Comparison of ENCODE assay signal across 17 mouse cellular contexts in the genomic region with DNA sequence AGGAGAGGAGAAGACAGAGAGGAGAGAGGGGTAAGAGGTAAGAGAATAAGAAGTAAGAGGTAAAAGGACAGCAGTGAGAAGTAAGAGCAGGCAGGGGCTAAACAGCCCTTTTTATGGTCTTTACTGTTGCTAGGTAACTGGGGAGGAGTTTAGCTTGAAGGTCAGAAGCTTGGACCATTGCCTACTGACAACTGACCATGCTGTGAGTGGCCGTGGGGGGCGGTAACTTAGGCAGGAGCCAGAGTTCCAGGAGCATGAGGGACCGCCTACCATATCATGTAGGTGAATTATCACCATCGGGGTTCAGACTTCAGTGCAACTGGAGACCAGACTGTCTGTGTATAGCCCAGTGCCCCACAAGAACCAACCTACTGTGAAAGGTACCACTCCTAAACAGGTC.
"Had no signal": no experiment of that assay in that cellular context is flagged by ENCODE, and none has a peak within 500 bp of the region (broad histone marks: within the 10 kb centered on the region; RNA-seq: fewer than 3 reads in every experiment).

No protein-coding gene starts in this region.

- DNase-seq: kidney, adult 8-10 months; kidney, postnatal 10 days; kidney, postnatal 4 days; liver; liver, embryonic 13.5 days; liver, postnatal 0 days; lung, postnatal 14 days; midbrain, embryonic 14.5 days; right cerebral cortex, adult 18-20 months; right cerebral cortex, postnatal 25 days; thymus, adult 18-20 months; thymus, postnatal 14 days had no signal

- H3K27ac ChIP-seq: layer of hippocampus, adult 2 months; limb, embryonic 12.5 days; liver, embryonic 13.5 days; lung, embryonic 15.5 days; neural tube, embryonic 15.5 days had no signal

- H3K27me3 ChIP-seq: limb, embryonic 12.5 days; liver, embryonic 13.5 days; lung, embryonic 15.5 days; neural tube, embryonic 15.5 days had no signal

- H3K9me3 ChIP-seq: limb, embryonic 12.5 days; liver, embryonic 13.5 days; lung, embryonic 15.5 days; neural tube, embryonic 15.5 days had no signal

- H3K4me1 ChIP-seq: limb, embryonic 12.5 days; liver, embryonic 13.5 days; lung, embryonic 15.5 days; neural tube, embryonic 15.5 days had no signal

- ATAC-seq: liver, postnatal 0 days had no signal

- H3K36me3 ChIP-seq: limb, embryonic 12.5 days; liver, embryonic 13.5 days; lung, embryonic 15.5 days; neural tube, embryonic 15.5 days had no signal

- H3K4me3 ChIP-seq: layer of hippocampus, adult 2 months; limb, embryonic 12.5 days; liver, embryonic 13.5 days; lung, embryonic 15.5 days; myocyte; neural tube, embryonic 15.5 days had no signal

- H3K9ac ChIP-seq: limb, embryonic 12.5 days; liver, embryonic 13.5 days; liver, postnatal 0 days; lung, embryonic 15.5 days; neural tube, embryonic 15.5 days had no signal

- H3K4me2 ChIP-seq: limb, embryonic 12.5 days; liver, embryonic 13.5 days; lung, embryonic 15.5 days; neural tube, embryonic 15.5 days had no signal
